Mouse (Mus musculus) left cerebral cortex, postnatal 25 days (tissue): ENCODE data around the gene Map2k6. TPM values are rescaled to one million over a fixed set of nuclear protein-coding genes. Genes with fewer than 3 reads are reported as not detected.
A peak's percentile ranks its signal among the peaks of the same experiment; 100 is the strongest.

Source experiments
- DNase-seq, 2 experiments: peaks; one replicate each; pipeline ENCODE4 v3.0.0; 2022; ENCODE audit warnings: low spot score in 2 of 2, mixed read lengths in 1 of 2
- intact Hi-C: fragments of 180-260 bp; cut with DNase I; formaldehyde crosslinking; loops from one replicate; pipeline ENCODE4 v1.15.1; 2025
- total RNA-seq, 2 experiments: library from RNA; stranded (reverse); gene quantifications; 2 replicates each; pipeline ENCODE4 v1.2.3; 2021

The Map2k6 gene
- total RNA-seq, 2 experiments from 2014 or later, result 24.5 to 24.8 TPM

- intact Hi-C loops, result loop anchor here (5.0 kb wide), 1 partner anchor 74 kb away; no protein-coding TSS in a partner anchor
- DNase-seq, result no peak
These were observed 77.6 kb downstream of the Map2k6 start for GRCm38 (mm10) chr11:110476361-110477151.

DNA sequence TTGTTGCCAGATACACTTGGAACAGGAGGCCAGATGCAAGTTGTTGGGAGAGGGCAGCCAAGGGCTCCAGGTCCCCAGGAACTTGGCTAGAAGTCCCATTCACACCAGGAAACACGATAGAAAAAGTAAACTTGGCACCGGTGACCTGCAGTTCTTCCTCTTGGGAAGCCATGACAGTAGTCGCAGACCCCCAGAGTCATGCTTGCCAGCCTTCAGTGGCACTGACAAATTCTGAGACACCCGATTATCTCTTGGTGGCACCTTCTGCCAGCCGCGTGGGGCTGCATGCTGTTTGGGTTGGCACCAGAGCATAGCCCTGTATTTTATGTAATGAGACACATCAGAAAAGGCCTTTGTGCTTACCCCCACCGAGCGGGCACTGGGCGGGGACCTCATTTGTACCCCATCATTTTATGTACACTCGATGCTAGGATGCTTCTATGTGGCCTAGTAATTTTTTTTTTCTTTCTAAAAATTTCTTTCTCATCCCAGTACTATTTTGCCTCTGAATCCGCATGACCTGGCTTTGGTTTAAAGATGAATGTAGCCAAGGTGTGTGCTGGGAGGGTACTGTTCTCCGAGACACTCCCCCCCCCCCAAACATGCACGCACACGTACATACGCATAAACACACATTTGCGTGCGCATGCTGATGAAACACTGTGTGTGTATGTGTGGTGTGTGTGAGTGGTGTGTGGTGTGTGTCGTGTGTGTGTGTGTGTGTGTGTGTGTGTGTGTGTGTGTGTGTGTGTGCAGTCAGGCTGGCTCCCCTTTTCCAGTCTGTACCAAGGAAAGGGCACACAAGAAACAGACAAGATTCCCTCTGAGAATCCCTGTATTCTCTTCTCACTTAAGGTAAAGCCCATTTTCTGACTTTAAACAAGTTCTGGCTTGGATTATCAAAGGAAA, 79.3 kb downstream of the Map2k6 start:
- DNase-seq, result no peak

DNA sequence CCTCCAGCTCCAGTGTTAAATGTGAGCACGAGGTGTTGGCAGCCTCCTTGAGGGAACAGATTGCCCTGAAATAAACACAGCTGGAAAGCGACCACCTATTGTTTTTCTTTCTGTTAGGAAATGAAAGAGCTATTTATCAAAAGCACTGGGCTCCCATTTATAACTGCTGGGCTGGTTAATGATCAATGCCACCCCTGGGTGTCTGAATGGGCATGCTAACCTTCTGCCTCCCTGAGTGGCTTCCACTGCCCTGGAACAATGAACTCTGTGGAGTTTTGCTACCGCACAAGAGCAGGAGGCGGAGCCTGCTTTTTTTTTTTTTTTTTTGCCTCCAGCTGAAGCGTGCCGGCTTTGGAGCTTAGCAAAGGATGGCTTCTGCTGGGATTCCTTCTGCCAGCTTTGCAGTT, 80.1 kb downstream of the Map2k6 start:
- intact Hi-C loops, result loop anchor here (5.0 kb wide), 1 partner anchor 77 kb away; no protein-coding TSS in a partner anchor
- DNase-seq, result peak; percentile 19 to 21

More for the DNA sequence above, 79.3 kb downstream of the Map2k6 start:
- intact Hi-C loops, result loop anchor here (5.0 kb wide), 1 partner anchor 76 kb away; no protein-coding TSS in a partner anchor

GRCm38 (mm10) chr11:110481406-110481805, 82.5 kb downstream of the Map2k6 start:
- intact Hi-C loops, result loop anchor here (5.0 kb wide), 1 partner anchor 99 kb away; no protein-coding TSS in a partner anchor
- no peak for DNase-seq

DNA sequence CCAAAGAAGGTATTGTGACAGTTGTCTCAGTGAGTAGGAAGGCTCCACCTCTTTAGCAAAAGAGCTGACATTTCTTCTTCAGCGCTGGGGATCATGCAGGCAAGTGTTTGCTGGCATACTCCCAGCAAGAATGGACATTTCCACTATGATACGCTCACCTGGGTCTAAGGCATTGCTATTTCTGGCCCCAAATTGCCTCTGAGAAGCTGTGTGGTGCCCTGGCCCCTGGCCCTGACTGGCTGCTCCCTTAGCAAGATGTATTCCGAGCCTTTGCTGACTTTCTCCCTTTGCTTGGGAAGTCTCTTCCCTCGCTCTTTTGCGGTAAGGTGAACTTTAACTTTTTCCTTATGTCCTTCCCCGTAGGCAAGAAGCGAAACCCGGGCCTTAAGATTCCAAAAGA, 83.3 kb downstream of the Map2k6 start:
- intact Hi-C loops, result loop anchor here (5.0 kb wide), 1 partner anchor 100 kb away; no protein-coding TSS in a partner anchor
- no peak for DNase-seq

DNA sequence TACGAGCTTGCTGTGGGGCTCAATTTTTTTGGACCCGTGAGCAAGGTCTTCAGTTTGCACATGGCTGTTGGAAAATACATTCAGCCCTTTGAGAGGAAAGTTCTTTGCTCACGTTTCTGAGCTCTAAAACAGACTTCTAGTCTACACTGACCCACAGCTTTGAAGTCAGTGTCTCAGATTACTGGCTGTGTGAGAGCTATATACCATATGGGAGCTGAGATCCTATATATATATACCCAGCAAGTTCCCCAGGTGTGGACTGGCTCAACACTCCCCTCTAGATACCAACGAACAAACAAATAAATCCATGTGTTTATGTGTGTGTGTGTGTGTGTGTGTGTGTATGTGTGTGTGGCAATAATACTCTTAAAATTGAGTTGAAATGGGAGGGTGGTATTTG, 83.7 kb downstream of the Map2k6 start:
- intact Hi-C loops, result loop anchor here (5.0 kb wide), 1 partner anchor 100 kb away; no protein-coding TSS in a partner anchor
- no peak for DNase-seq

GRCm38 (mm10) chr11:110483165-110483564, 84.2 kb downstream of the Map2k6 start:
- intact Hi-C loops, result loop anchor here (5.0 kb wide), 1 partner anchor 101 kb away; no protein-coding TSS in a partner anchor
- DNase-seq, result peak; percentile 19 to 23

GRCm38 (mm10) chr11:110484426-110484825, 85.5 kb downstream of the Map2k6 start:
- intact Hi-C loops, result loop anchor here (5.0 kb wide), 1 partner anchor 102 kb away; no protein-coding TSS in a partner anchor
- no peak for DNase-seq

DNA sequence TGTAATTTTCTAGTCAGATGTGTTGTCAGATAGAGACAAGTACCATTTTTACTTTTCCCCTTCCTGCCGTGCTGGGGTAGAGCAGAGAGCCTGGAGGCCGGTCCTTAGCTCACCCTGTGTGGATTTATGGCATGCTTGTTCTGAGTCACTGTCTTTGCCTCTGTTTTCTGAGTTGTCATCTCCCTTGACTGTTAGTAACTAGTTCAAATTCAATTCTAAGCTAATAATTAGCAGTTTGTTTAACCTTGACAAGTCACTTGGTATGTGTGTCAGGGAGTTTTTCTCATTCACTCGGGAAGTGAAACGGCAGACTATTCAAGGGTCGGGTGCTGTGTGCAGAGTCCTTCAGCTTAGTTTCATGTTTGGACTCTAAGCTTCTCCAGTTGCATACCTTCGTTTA, 86.2 kb downstream of the Map2k6 start:
- intact Hi-C loops, result no loop called here
- no peak for DNase-seq

GRCm38 (mm10) chr11:110487796-110488195, 88.9 kb downstream of the Map2k6 start:
- no peak for DNase-seq
- intact Hi-C loops, result no loop called here

- intact Hi-C loops, result no loop called here
- no peak for DNase-seq
These were observed 89.4 kb downstream of the Map2k6 start for GRCm38 (mm10) chr11:110488301-110488700.

DNA sequence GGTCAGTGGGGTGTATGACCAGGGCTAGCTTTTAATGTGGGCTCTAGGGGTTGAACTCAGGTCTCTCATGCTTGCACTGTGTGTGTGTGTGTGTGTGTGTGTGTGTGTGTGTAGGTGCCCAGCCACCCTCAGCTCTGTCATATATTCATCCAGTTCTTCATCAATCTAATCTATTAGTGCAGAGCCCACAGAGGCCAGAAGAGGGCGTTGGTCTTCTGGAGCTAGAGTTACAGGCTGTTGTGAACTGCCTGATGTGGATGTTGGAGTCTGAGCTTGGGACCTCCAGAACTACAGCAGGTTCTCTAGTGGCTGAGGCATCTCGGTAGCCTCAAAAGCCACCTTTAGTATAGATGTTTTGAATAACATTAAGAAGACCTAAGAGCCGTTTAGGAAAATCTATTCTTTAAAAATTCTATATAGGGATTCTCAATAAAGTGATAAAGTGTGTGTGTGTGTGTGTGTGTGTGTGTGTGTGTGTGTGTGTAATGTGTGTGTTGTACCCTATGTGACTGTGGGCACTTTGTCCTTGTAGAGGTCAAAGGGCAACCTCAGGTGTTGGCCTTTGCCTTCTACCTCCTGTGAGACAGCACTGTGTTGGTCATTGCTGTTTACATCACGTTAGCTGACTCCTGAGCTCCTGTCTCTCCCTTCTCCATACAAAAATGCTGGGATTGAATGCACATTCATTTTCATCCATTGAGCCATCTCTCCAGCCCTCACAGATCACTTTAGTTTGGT, 96.6 kb downstream of the Map2k6 start:
- no peak for DNase-seq
- intact Hi-C loops, result loop anchor here (5.0 kb wide), 1 partner anchor 128 kb away; no protein-coding TSS in a partner anchor

DNA sequence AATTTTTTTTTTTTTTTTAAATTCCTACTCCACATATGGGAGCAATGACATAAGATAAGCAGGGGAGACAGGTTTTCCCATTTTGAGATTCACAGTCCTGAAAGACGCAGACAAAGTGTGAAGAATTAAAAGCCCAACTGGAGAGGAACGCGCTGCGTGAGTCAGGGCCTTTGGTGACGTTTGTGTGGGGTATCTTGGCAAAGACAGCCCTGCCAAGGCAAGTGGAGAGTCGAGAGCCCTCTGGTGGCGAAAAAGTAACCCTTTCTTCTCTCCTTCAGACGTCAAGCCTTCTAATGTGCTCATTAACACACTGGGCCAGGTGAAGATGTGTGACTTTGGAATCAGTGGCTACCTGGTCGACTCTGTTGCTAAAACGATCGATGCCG, 97.1 kb downstream of the Map2k6 start:
- intact Hi-C loops, result loop anchor here (5.0 kb wide), 1 partner anchor 129 kb away; no protein-coding TSS in a partner anchor
- peak; percentile 69 to 89 for DNase-seq

- intact Hi-C loops, result loop anchor here (2.0 to 5.0 kb wide), 2 partner anchors 130 to 1035 kb away; no protein-coding TSS in a partner anchor
- no peak for DNase-seq
These were observed 98.8 kb downstream of the Map2k6 start for GRCm38 (mm10) chr11:110497743-110498142.

DNA sequence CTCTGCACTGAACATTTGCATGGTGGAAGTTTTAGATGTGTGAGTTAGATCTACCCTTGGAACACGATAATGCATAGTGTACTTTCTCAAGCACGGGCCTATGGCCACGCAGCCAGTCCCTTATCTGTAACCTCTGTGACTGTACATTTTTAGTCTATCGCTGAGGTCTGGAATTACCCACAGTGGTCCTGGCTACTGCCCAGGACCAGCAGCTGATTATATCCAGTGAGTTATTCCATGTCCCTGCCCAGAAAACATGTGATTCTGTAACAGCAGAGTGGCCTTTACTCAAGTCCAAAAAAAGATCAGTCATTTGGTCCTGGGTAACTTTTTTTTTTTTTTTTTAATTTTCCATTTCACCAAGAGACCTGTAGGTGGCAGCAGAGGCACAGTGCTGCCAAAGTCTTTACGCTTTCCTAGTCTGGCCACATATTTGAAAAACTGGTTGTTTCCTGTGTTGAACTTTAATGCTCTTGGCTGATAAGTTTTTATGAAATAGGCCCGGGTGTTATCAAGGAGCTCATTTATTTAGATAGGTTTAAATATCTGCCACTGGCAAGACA, 99.8 kb downstream of the Map2k6 start:
- peak; percentile 28 to 57 for DNase-seq
- intact Hi-C loops, result loop anchor here (2.0 to 5.0 kb wide), 2 partner anchors 131 to 1034 kb away; no protein-coding TSS in a partner anchor

- no peak for DNase-seq
- intact Hi-C loops, result no loop called here
These were observed 104.2 kb downstream of the Map2k6 start for GRCm38 (mm10) chr11:110502937-110503670.

DNA sequence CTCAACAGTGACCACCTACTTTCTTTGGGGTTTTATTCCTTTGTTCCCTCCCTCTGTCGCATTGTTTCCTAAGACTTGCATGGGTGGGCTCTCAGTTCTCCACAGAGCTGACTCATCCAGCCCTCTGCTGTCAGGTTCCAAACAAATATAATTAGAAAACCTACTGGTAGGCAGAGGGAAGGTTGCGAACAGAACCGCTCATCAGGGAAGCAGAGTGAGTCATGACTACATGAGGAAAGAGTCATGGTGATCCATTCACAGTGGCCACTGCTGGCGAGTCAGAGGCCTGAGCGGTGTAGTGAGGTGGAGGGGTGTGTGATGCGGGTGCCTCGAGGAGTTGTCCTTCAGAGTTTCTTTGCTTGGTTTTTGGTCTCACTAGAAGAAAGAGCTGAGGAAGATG, 112.5 kb downstream of the Map2k6 start:
- DNase-seq, result peak; percentile 28 to 88
- intact Hi-C loops, result no loop called here

GRCm38 (mm10) chr11:110518648-110519047, 119.7 kb downstream of the Map2k6 start:
- intact Hi-C loops, result no loop called here
- DNase-seq, result no peak
